Mouse (Mus musculus): ENCODE data around the gene Gm20498.

Gm20498 gene

DNA sequence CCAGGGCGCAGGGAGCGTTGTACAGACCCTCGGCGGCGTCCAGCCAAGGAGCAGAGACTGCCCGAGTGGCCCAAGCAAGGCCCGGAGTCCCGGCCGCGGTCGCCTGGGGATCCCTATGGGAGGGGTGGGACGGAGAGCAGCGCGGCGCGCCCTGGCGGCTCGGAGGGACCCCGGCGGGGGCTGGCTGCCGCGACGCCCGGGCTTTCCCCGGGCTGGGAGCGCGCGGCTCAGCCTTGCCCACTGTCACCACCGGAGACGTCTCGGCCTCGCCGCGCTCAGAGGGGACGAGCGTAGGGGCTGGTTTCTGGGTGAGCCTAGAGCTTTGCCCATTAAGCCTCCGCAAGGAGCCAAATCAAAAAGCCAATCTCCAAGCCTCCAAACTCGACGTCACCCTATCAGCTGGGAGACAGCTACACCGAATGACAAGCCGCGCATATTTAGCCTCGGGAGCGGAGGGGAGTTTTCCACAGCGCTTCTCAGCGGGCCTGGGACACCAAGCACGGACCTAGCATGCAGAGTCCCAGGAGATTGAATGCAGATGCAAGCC, 199.8 kb downstream of the Gm20498 start, which contains the start of gene Slc8a3:
Gene Slc8a3 (minus strand): TSS at position 306 of the 547 bp plus-strand sequence.
- no peak for DNase-seq (ENCODE audit: extremely low spot score, low read depth, low spot score)

DNA sequence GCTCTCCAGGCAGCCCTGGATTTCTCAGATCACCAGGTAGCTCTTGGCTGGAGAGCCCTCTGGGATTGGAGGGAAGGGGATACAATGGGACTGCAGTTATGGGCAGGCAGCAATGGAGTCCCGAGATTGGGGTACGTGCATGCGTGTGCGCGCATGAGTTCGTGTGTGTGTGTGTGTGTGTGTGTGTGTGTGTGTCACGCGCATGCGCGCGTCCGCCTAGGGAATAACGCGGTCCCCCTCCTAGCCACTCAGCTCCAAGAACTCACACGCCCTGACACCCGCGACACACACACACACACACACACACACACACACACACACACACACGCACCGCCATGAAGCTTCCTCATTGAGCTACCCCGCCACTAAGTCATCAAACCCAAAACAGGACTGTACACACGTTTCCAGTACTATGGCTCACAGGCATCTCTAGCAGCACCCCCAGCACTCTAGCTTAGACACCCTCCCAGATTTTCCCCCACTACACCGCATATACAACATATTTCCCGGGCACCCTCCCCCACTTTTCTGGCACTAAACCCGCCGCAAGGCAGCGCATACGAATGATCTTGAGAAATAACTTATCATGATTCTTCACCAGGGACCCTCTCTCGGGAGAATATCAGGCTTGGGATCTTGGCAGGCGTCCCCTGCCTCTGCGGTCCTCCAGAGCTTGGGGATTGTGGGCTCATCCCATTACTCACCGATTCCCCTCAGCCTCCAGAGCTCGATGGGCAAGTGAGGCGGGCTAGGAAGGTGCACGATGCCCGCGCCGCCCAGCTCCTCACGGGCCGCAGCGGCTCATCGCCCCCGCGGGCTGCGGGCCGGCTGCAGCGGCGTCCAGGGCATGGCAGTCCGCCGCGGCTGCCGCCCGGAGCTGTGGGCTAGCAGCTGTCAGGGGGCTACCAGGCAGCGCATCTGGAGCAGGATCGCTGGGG, 200.5 kb downstream of the Gm20498 start:
- DNase-seq (ENCODE audit: extremely low spot score, low read depth, low spot score), result no peak

DNA sequence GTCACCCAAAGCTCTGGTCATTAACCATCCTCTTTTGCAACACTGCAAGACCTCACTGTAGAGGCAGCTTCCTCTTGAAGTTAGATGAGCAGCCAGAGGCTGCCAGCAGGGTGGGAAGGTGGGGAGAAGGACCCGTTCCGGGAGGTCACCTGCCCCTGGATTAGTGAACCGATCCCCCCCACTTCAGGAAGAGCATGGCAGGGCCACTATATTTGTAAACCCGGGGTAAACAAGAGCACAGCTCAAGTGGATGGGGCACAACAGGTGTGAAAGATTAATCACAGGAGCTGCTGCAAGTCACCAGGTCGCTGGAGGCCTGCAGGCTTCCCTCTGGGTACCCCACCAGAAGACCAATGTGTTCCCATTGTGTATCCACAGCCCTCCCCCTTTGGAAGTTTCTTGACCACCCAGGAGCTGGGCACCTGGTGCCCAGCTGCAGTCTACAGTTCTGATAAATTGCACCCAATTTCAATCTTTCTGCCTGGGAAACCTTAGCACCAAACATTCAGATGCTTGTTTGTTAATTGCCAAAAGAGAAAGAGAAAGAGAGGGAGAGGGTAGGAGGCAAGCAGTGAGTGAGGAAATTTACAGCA, 201.6 kb downstream of the Gm20498 start:
- no peak for DNase-seq (ENCODE audit: extremely low spot score, low read depth, low spot score)

DNA sequence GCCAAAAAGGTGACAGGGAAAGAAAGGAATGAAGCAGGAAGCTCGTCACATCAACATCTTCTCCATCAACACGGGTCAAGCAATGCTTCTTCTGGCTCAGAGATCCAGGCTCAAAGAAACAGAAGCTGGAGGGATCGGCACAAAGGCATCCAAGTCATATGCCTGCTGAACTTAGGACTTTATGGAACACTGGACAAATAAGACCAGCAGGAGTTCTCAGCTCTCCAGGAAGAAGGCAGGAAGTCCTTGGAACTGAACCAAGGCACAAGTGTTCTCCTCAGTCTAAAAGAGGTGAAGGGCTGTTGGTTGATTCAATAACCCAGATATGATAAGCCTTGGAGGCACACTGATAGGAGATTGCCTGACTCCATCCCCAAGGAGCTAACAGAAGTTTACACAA, 207.7 kb downstream of the Gm20498 start:
- DNase-seq (ENCODE audit: extremely low spot score, low read depth, low spot score), result no peak

DNA sequence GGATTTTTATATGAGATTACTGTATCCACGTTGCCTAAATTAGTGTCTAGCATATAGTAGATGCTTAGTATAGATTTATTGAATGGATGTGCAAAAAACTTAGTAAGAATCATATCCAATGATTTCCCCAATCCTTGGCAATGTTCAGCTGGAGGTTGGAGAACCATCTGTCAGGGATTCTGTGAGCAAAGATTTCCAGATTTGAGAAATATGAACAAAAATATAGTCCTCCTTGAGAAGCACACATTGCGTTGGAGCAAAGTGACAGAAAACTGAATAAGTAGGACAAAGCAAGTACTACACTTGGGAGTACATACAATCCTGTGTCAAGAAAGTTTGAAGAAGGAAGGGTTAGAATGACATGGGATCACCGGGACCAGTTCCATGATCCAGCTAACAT, 208.6 kb downstream of the Gm20498 start:
- DNase-seq (ENCODE audit: extremely low spot score, low read depth, low spot score), result no peak

DNA sequence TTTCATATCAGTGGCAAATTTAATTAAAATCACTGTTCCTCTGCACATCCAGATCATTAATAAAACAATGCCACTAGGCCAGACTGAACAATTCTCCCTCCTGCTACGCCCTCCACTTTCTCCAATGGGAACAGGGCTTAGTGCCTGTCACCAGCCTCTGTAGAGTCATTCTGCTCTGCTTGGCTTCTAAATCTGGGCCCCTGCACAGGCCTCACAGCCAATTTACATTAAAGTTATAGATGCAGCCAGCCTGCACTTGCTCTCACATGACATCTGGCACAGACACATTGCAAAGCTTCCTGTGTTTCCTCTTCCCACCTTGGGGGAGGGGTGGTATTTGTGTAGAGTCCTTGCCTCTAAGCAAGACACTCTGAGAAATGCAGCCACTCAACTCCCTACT, 211.7 kb downstream of the Gm20498 start:
- no peak for DNase-seq (ENCODE audit: extremely low spot score, low read depth, low spot score)

DNA sequence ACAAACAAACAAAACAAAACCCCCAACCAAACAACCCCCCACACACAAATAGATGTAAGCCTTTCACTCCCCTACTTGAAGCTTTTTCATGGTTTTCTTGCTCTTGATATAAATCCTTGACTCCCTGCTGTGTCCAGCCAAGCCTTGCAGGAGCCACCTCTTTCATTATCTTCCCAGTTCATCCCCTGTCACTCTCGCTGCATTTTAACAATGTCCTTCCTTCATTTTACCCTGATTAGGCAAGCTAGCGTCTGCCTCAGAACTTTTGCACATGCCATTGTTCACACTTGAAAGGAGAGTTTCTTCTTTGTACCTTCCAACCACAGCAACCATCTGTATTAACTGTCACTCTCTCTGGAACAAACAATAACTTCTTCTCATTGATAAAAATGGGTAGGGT, 214.9 kb downstream of the Gm20498 start:
- no peak for DNase-seq (ENCODE audit: extremely low spot score, low read depth, low spot score)

DNA sequence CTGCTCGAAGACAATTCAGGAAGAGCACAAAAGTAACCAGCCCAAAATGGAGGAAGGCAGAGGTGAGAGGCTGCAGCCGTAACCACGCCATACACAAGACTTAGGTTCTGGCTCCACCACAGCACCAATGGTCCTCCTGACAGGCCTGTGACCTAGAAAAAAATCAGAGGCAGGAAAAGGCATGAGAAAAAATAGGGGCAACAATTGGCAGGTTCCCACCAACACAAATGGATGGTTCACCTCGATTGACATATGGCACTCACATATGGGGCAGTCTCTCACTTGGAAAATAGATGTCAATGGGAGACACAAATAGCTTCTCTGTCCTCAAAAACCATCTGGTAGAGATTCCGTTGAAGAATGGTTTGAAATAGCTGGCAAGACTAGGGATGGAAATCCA, 216.8 kb downstream of the Gm20498 start:
- DNase-seq (ENCODE audit: extremely low spot score, low read depth, low spot score), result no peak

All from hindlimb bud, embryonic 11.5 days (tissue).